Mouse (Mus musculus): ENCODE measurements around the gene Dmc1. TPM values are rescaled to one million over a fixed set of nuclear protein-coding genes. Genes with fewer than 3 reads are reported as not detected.
A peak's percentile ranks its signal among the peaks of the same experiment; 100 is the strongest.

Dmc1 gene
- polyA plus RNA-seq, 1 experiment from 2014 or later, result 0.56 TPM

GRCm38 (mm10) chr15:79548226-79548625 is 56.7 kb downstream of the Dmc1 start:
- Histone ChIP-seq H3K4me1 (peaks cover 27% of the 10 kb centered on the region), H3K27ac (no peak overlapping the region), H3K36me3 (replicated peaks) (peaks cover 10% of the 10 kb centered on the region), H3K4me3 (no peak overlapping the region), H3K4me2 (no peak overlapping the region), H3K27me3 (replicated peaks) (no peaks in the 10 kb centered on the region), H3K9me3 (no peaks in the 10 kb centered on the region), H3K9ac (no peak overlapping the region)
- WGBS, result 97% methylated on average over 2 of the region's 2 CpGs
- no peak for ATAC-seq (replicated peaks)

GRCm38 (mm10) chr15:79547289-79547820 is 57.6 kb downstream of the Dmc1 start:
- Histone ChIP-seq H3K4me2 (peak overlapping the region; percentile 62), H3K4me1 (peaks cover 29% of the 10 kb centered on the region), H3K27me3 (replicated peaks) (no peaks in the 10 kb centered on the region), H3K9ac (peak overlapping the region; percentile 59), H3K4me3 (peak overlapping the region; percentile 84), H3K27ac (peak overlapping the region; percentile 99), H3K9me3 (no peaks in the 10 kb centered on the region), H3K36me3 (replicated peaks) (peaks cover 19% of the 10 kb centered on the region)
- peak; percentile 43 for ATAC-seq (replicated peaks)
- 79% methylated on average over 17 of the region's 17 CpGs for WGBS

- H3K9me3 ChIP-seq, result no peaks in the 10 kb centered on the region
- H3K4me2 ChIP-seq, result peak within 1 kb of the TSS; percentile 82
- peaks cover 29% of the 10 kb centered on the region for H3K4me1 ChIP-seq
- 2% methylated on average over 84 of the region's 84 CpGs for WGBS
- H3K36me3 ChIP-seq (replicated peaks), result peaks cover 25% of the 10 kb centered on the region
- peak within 1 kb of the TSS; percentile 84 for H3K4me3 ChIP-seq
- no peaks in the 10 kb centered on the region for H3K27me3 ChIP-seq (replicated peaks)
- H3K9ac ChIP-seq, result peak within 1 kb of the TSS; percentile 98
- H3K27ac ChIP-seq, result peak within 1 kb of the TSS; percentile 99
- ATAC-seq (replicated peaks), result peak; percentile 98
These were observed 58.3 kb downstream of the Dmc1 start, which contains the start of gene Ddx17 for GRCm38 (mm10) chr15:79546410-79547288. Ddx17 (minus strand) TSS chr15:79546741.

- 0% methylated on average over 50 of the region's 52 CpGs for WGBS
These were observed 58.9 kb downstream of the Dmc1 start for GRCm38 (mm10) chr15:79545921-79546399.

GRCm38 (mm10) chr15:79545496-79545895 is 59.4 kb downstream of the Dmc1 start:
- Histone ChIP-seq H3K4me1 (peaks cover 29% of the 10 kb centered on the region), H3K36me3 (replicated peaks) (peaks cover 34% of the 10 kb centered on the region), H3K9me3 (no peaks in the 10 kb centered on the region), H3K27me3 (replicated peaks) (no peaks in the 10 kb centered on the region), H3K4me2 (peak overlapping the region; percentile 82), H3K27ac (peak overlapping the region; percentile 99), H3K9ac (peak overlapping the region; percentile 98), H3K4me3 (peak overlapping the region; percentile 84)
- no peak for ATAC-seq (replicated peaks)
- whole genome bisulfite sequencing, result 4% methylated on average over 3 of the region's 3 CpGs

More at GRCm38 (mm10) chr15:79545921-79546399, 58.9 kb downstream of the Dmc1 start:
- peak overlapping the region; percentile 98 for H3K9ac ChIP-seq
- peak overlapping the region; percentile 99 for H3K27ac ChIP-seq
- peak; percentile 79 for ATAC-seq (replicated peaks)
- peaks cover 29% of the 10 kb centered on the region for H3K4me1 ChIP-seq
- peak overlapping the region; percentile 84 for H3K4me3 ChIP-seq
- H3K27me3 ChIP-seq (replicated peaks), result no peaks in the 10 kb centered on the region
- H3K9me3 ChIP-seq, result no peaks in the 10 kb centered on the region
- H3K4me2 ChIP-seq, result peak overlapping the region; percentile 82
- peaks cover 29% of the 10 kb centered on the region for H3K36me3 ChIP-seq (replicated peaks)

- Histone ChIP-seq H3K36me3 (replicated peaks) (peaks cover 48% of the 10 kb centered on the region), H3K27ac (no peak overlapping the region), H3K9ac (no peak overlapping the region), H3K4me3 (peak overlapping the region; percentile 84), H3K4me1 (peaks cover 29% of the 10 kb centered on the region), H3K27me3 (replicated peaks) (no peaks in the 10 kb centered on the region), H3K9me3 (no peaks in the 10 kb centered on the region), H3K4me2 (peak overlapping the region; percentile 82)
- ATAC-seq (replicated peaks), result no peak
- 91% methylated on average over 3 of the region's 3 CpGs for WGBS
These were observed 60.9 kb downstream of the Dmc1 start for GRCm38 (mm10) chr15:79543968-79544367.

GRCm38 (mm10) chr15:79533796-79534195 is 71.1 kb downstream of the Dmc1 start:
- no peak overlapping the region for H3K4me2 ChIP-seq
- no peaks in the 10 kb centered on the region for H3K27me3 ChIP-seq (replicated peaks)
- ATAC-seq (replicated peaks), result no peak
- no peak overlapping the region for H3K4me3 ChIP-seq
- no peaks in the 10 kb centered on the region for H3K9me3 ChIP-seq
- WGBS, result 90% methylated on average over 3 of the region's 3 CpGs
- no peak overlapping the region for H3K27ac ChIP-seq
- H3K9ac ChIP-seq, result no peak overlapping the region
- H3K36me3 ChIP-seq (replicated peaks), result peaks cover 86% of the 10 kb centered on the region
- H3K4me1 ChIP-seq, result no peaks in the 10 kb centered on the region

- no peaks in the 10 kb centered on the region for H3K27me3 ChIP-seq (replicated peaks)
- H3K4me2 ChIP-seq, result no peak overlapping the region
- no peak overlapping the region for H3K27ac ChIP-seq
- no peak overlapping the region for H3K9ac ChIP-seq
- H3K36me3 ChIP-seq (replicated peaks), result peaks cover 61% of the 10 kb centered on the region
- no peak overlapping the region for H3K4me3 ChIP-seq
- WGBS, result 89% methylated on average over 7 of the region's 7 CpGs
- no peak for ATAC-seq (replicated peaks)
- no peaks in the 10 kb centered on the region for H3K4me1 ChIP-seq
- no peaks in the 10 kb centered on the region for H3K9me3 ChIP-seq
These were observed 75.0 kb downstream of the Dmc1 start for GRCm38 (mm10) chr15:79529935-79530334.

GRCm38 (mm10) chr15:79527991-79528639 is 76.8 kb downstream of the Dmc1 start:
- Histone ChIP-seq H3K27ac (no peak overlapping the region), H3K36me3 (replicated peaks) (peaks cover 45% of the 10 kb centered on the region), H3K27me3 (replicated peaks) (no peaks in the 10 kb centered on the region), H3K4me2 (no peak overlapping the region), H3K4me1 (no peaks in the 10 kb centered on the region), H3K4me3 (no peak overlapping the region), H3K9me3 (no peaks in the 10 kb centered on the region), H3K9ac (no peak overlapping the region)
- no peak for ATAC-seq (replicated peaks)
- WGBS, result 76% methylated on average over 5 of the region's 5 CpGs

- Histone ChIP-seq H3K4me1 (no peaks in the 10 kb centered on the region), H3K9me3 (no peaks in the 10 kb centered on the region), H3K4me2 (no peak overlapping the region), H3K4me3 (no peak overlapping the region), H3K27ac (no peak overlapping the region), H3K9ac (no peak overlapping the region), H3K27me3 (replicated peaks) (no peaks in the 10 kb centered on the region), H3K36me3 (replicated peaks) (peaks cover 41% of the 10 kb centered on the region)
- ATAC-seq (replicated peaks), result no peak
- 80% methylated on average over 4 of the region's 4 CpGs for WGBS
These were observed 77.7 kb downstream of the Dmc1 start for GRCm38 (mm10) chr15:79527192-79527591.

- Histone ChIP-seq H3K27me3 (replicated peaks) (no peaks in the 10 kb centered on the region), H3K4me1 (no peaks in the 10 kb centered on the region), H3K4me3 (no peak overlapping the region), H3K9ac (no peak overlapping the region), H3K9me3 (no peaks in the 10 kb centered on the region), H3K27ac (no peak overlapping the region), H3K4me2 (no peak overlapping the region), H3K36me3 (replicated peaks) (peaks cover 32% of the 10 kb centered on the region)
- 60% methylated on average over 9 of the region's 9 CpGs for WGBS
- no peak; the same call in 1 of the 2 replicates for ATAC-seq (replicated peaks)
These were observed 78.7 kb downstream of the Dmc1 start for GRCm38 (mm10) chr15:79525979-79526768.

All from midbrain, embryonic 15.5 days (tissue).